Mouse (Mus musculus): ENCODE measurements around the gene Coq10b.

DNA sequence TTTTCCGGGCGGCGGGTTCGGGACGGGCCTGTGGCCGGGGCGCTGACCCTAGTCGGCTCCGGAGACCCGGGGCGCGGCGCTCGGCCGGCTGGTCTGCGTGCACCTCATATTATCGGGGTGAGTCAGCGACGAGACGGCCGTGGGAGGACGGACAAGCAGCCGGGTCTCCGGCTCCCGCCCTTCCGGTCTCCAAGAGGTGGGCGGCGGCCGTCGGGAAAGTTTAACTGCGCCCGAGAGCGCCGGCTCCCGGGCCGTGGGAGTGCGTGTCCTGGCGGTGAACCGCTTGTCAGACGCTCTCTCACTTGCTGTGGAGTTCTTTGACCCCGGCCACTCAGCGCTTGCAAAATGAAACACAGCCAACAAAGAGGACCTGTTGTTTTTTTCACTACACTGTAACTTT lies 435 bp downstream of the Coq10b start:
- TF ChIP-seq POLR2A (IDR thresholded peaks at IDR 0.05; ENCODE audit: insufficient read depth, low read length) (no peak), EP300 (IDR thresholded peaks at IDR 0.05; ENCODE audit: insufficient read depth, low read depth, low read length) (no peak), CTCF (IDR thresholded peaks at IDR 0.05; ENCODE audit: low read depth, low read length) (no peak)
